Mouse (Mus musculus) forebrain, embryonic 12.5 days (tissue): ENCODE data around the gene Ankrd13b. TPM values are rescaled to one million over a fixed set of nuclear protein-coding genes. Genes with fewer than 3 reads are reported as not detected.

Experiments
- ATAC-seq: fragments of 200-750 bp; cut with Nextera tagmentation; 2 replicates; pipeline ENCODE4 v1.8.0; 2017; ENCODE audit warnings: moderate TSS enrichment; ENCODE audit not compliant: low FRiP score
- H3K27ac ChIP-seq: fragments of 300-500 bp; sonication (generic); 2 replicates; pipeline ENCODE4 v1.5.1; 2016; ENCODE audit warnings: mild to moderate bottlenecking
- H3K27me3 ChIP-seq: fragments of 300-500 bp; sonication (generic); 2 replicates; pipeline ENCODE4 v1.6.1; 2016; ENCODE audit warnings: mild to moderate bottlenecking
- H3K36me3 ChIP-seq: fragments of 300-500 bp; sonication (generic); replicated peaks from 2 replicates; pipeline ENCODE4 v1.6.1; 2016; ENCODE audit warnings: mild to moderate bottlenecking
- H3K4me1 ChIP-seq: fragments of 300-500 bp; sonication (generic); 2 replicates; pipeline ENCODE4 v1.6.1; 2016
- H3K4me2 ChIP-seq: fragments of 300-500 bp; sonication (generic); 2 replicates; pipeline ENCODE4 v1.6.1; 2016; ENCODE audit warnings: mild to moderate bottlenecking, moderate library complexity
- H3K4me3 ChIP-seq: fragments of 300-500 bp; sonication (generic); replicated peaks from 2 replicates; pipeline ENCODE4 v1.5.1; 2016; ENCODE audit warnings: mild to moderate bottlenecking
- H3K9ac ChIP-seq: fragments of 300-500 bp; sonication (generic); 2 replicates; pipeline ENCODE4 v1.6.1; 2016; ENCODE audit warnings: mild to moderate bottlenecking
- H3K9me3 ChIP-seq: fragments of 300-500 bp; sonication (generic); 2 replicates; pipeline ENCODE4 v1.6.1; 2016
- WGBS: fragments of 180-500 bp; shearing (Covaris S2); methylation state at CpG from one replicate; pipeline ENCODE4 v1.1.7; 2016; 5-methylcytosine and 5-hydroxymethylcytosine counted together
- polyA plus RNA-seq: library from polyadenylated mRNA; unstranded; fragments of >200 nt; fragmentation: Nextera tagmentation; extraction: Ambion mirVana; gene quantifications from 2 replicates; pipeline ENCODE4 v1.2.1, GENCODE M21; 2016

The Ankrd13b gene
- polyA plus RNA-seq, 1 experiment from 2014 or later: 25.1 TPM

GRCm38 (mm10) chr11:77505291-77505980 lies 16.0 kb upstream of the Ankrd13b start:
- Histone ChIP-seq H3K9me3 (no peaks in the 10 kb centered on the region), H3K36me3 (peaks cover 72% of the 10 kb centered on the region), H3K4me3 (no peak overlapping the region), H3K9ac (no peak overlapping the region), H3K4me2 (no peak overlapping the region), H3K27ac (no peak overlapping the region), H3K4me1 (peaks cover 16% of the 10 kb centered on the region), H3K27me3 (0 out of 2 replicates have a peak, but pooled peaks cover 3% of the 10 kb centered on the region)
- WGBS: 91% methylated on average over 22 of the region's 22 CpGs
- no peak for ATAC-seq

GRCm38 (mm10) chr11:77504377-77504776 lies 14.9 kb upstream of the Ankrd13b start:
- Histone ChIP-seq H3K4me1 (peaks cover 20% of the 10 kb centered on the region), H3K9me3 (no peaks in the 10 kb centered on the region), H3K36me3 (peaks cover 82% of the 10 kb centered on the region), H3K4me2 (no peak overlapping the region), H3K27me3 (0 out of 2 replicates have a peak, but pooled peaks cover 3% of the 10 kb centered on the region), H3K4me3 (no peak overlapping the region), H3K9ac (no peak overlapping the region), H3K27ac (no peak overlapping the region)
- no peak for ATAC-seq
- 94% methylated on average over 19 of the region's 19 CpGs for WGBS

GRCm38 (mm10) chr11:77503511-77503910 lies 14.0 kb upstream of the Ankrd13b start:
- ATAC-seq: no peak
- peaks cover 23% of the 10 kb centered on the region for H3K4me1 ChIP-seq
- 0 out of 2 replicates have a peak, but pooled peaks cover under 1% of the 10 kb centered on the region for H3K27me3 ChIP-seq
- no peak overlapping the region for H3K27ac ChIP-seq
- H3K9me3 ChIP-seq: no peaks in the 10 kb centered on the region
- peaks cover 82% of the 10 kb centered on the region for H3K36me3 ChIP-seq
- H3K9ac ChIP-seq: no peak overlapping the region
- 69% methylated on average over 3 of the region's 3 CpGs for WGBS
- no peak overlapping the region for H3K4me2 ChIP-seq
- no peak overlapping the region for H3K4me3 ChIP-seq

- H3K4me1 ChIP-seq: peaks cover 29% of the 10 kb centered on the region
Observed at GRCm38 (mm10) chr11:77502481-77502880, 13.0 kb upstream of the Ankrd13b start.

GRCm38 (mm10) chr11:77501971-77502370 lies 12.5 kb upstream of the Ankrd13b start:
- no peak for ATAC-seq
- no peak overlapping the region for H3K9ac ChIP-seq
- H3K36me3 ChIP-seq: peaks cover 77% of the 10 kb centered on the region
- no peaks in the 10 kb centered on the region for H3K9me3 ChIP-seq
- no peak overlapping the region for H3K4me2 ChIP-seq
- 94% methylated on average over 4 of the region's 4 CpGs for WGBS
- peaks cover 34% of the 10 kb centered on the region for H3K4me1 ChIP-seq
- H3K27ac ChIP-seq: no peak overlapping the region
- no peaks in the 10 kb centered on the region for H3K27me3 ChIP-seq
- no peak overlapping the region for H3K4me3 ChIP-seq

More at GRCm38 (mm10) chr11:77502481-77502880, 13.0 kb upstream of the Ankrd13b start:
- Histone ChIP-seq H3K27ac (no peak overlapping the region), H3K9ac (no peak overlapping the region), H3K27me3 (no peaks in the 10 kb centered on the region), H3K36me3 (peaks cover 82% of the 10 kb centered on the region), H3K4me2 (no peak overlapping the region), H3K9me3 (no peaks in the 10 kb centered on the region), H3K4me3 (no peak overlapping the region)
- 91% methylated on average over 6 of the region's 6 CpGs for WGBS
- ATAC-seq: no peak

- Histone ChIP-seq H3K36me3 (peaks cover 71% of the 10 kb centered on the region), H3K4me1 (peaks cover 36% of the 10 kb centered on the region), H3K9me3 (no peaks in the 10 kb centered on the region), H3K27me3 (no peaks in the 10 kb centered on the region), H3K9ac (no peak overlapping the region), H3K4me2 (no peak overlapping the region), H3K27ac (no peak overlapping the region), H3K4me3 (no peak overlapping the region)
- 27% methylated on average over 5 of the region's 5 CpGs for WGBS
- no peak for ATAC-seq
Observed at GRCm38 (mm10) chr11:77501392-77501791, 11.9 kb upstream of the Ankrd13b start.

- H3K27me3 ChIP-seq: no peaks in the 10 kb centered on the region
- H3K27ac ChIP-seq: 0 out of 2 replicates have a peak overlapping the region, but pooled peaks have one; percentile 19
- peaks cover 38% of the 10 kb centered on the region for H3K4me1 ChIP-seq
- H3K36me3 ChIP-seq: peaks cover 63% of the 10 kb centered on the region
- H3K9me3 ChIP-seq: no peaks in the 10 kb centered on the region
- 83% methylated on average over 17 of the region's 17 CpGs for WGBS
- H3K4me3 ChIP-seq: no peak overlapping the region
- no peak overlapping the region for H3K9ac ChIP-seq
- H3K4me2 ChIP-seq: no peak overlapping the region
- ATAC-seq: 0 out of 2 replicates have a peak, but pooled peaks have one; percentile 37
Observed at GRCm38 (mm10) chr11:77500361-77501325, 11.2 kb upstream of the Ankrd13b start.

GRCm38 (mm10) chr11:77499354-77499753 lies 9.9 kb upstream of the Ankrd13b start:
- H3K36me3 ChIP-seq: peaks cover 50% of the 10 kb centered on the region
- H3K4me1 ChIP-seq: peaks cover 51% of the 10 kb centered on the region
- 89% methylated on average over 7 of the region's 7 CpGs for WGBS

GRCm38 (mm10) chr11:77498261-77499139 lies 9.0 kb upstream of the Ankrd13b start:
- Histone ChIP-seq H3K4me3 (no peak overlapping the region), H3K9me3 (no peaks in the 10 kb centered on the region), H3K27me3 (no peaks in the 10 kb centered on the region), H3K4me2 (no peak overlapping the region), H3K4me1 (peaks cover 56% of the 10 kb centered on the region), H3K36me3 (peaks cover 42% of the 10 kb centered on the region), H3K9ac (0 out of 2 replicates have a peak overlapping the region, but pooled peaks have one; percentile 17), H3K27ac (peak overlapping the region; percentile 42; the same call in 1 of the 2 replicates)
- WGBS: 70% methylated on average over 12 of the region's 12 CpGs
- ATAC-seq: no peak

More at GRCm38 (mm10) chr11:77499354-77499753, 9.9 kb upstream of the Ankrd13b start:
- no peak for ATAC-seq
- Histone ChIP-seq H3K9ac (no peak overlapping the region), H3K9me3 (no peaks in the 10 kb centered on the region), H3K27me3 (no peaks in the 10 kb centered on the region), H3K27ac (no peak overlapping the region), H3K4me3 (no peak overlapping the region), H3K4me2 (no peak overlapping the region)

- WGBS: 30% methylated on average over 4 of the region's 4 CpGs
- H3K27me3 ChIP-seq: no peaks in the 10 kb centered on the region
- no peak for ATAC-seq
- H3K9me3 ChIP-seq: no peaks in the 10 kb centered on the region
- peak overlapping the region; percentile 42; the same call in 1 of the 2 replicates for H3K27ac ChIP-seq
- no peak overlapping the region for H3K4me2 ChIP-seq
- no peak overlapping the region for H3K4me3 ChIP-seq
- peaks cover 35% of the 10 kb centered on the region for H3K36me3 ChIP-seq
- H3K4me1 ChIP-seq: peaks cover 57% of the 10 kb centered on the region
- 0 out of 2 replicates have a peak overlapping the region, but pooled peaks have one; percentile 17 for H3K9ac ChIP-seq
Observed at GRCm38 (mm10) chr11:77497851-77498250, 8.4 kb upstream of the Ankrd13b start.

GRCm38 (mm10) chr11:77497341-77497756 lies 7.9 kb upstream of the Ankrd13b start:
- WGBS: 17% methylated on average over 6 of the region's 6 CpGs

More at GRCm38 (mm10) chr11:77497341-77497756, 7.9 kb upstream of the Ankrd13b start:
- H3K4me3 ChIP-seq: 0 out of 2 replicates have a peak overlapping the region, but pooled peaks have one; percentile 0
- no peaks in the 10 kb centered on the region for H3K9me3 ChIP-seq
- peaks cover 62% of the 10 kb centered on the region for H3K4me1 ChIP-seq
- peaks cover 30% of the 10 kb centered on the region for H3K36me3 ChIP-seq
- H3K4me2 ChIP-seq: no peak overlapping the region
- H3K27me3 ChIP-seq: no peaks in the 10 kb centered on the region
- H3K9ac ChIP-seq: no peak overlapping the region
- peak overlapping the region; percentile 42; the same call in 1 of the 2 replicates for H3K27ac ChIP-seq
- no peak for ATAC-seq
